Mouse (Mus musculus) right cerebral cortex, postnatal 10 days (tissue): ENCODE results near the gene Slpi.
"Not testable (repeated sequence)": the region's sequence is repeated elsewhere in the genome, so short reads cannot be mapped to it uniquely, and the experiment has no call there.

Source experiments
- DNase-seq, 2 experiments: peaks; one replicate each; pipeline ENCODE4 v3.0.0; 2021; ENCODE audit warnings: low spot score in 2 of 2

Slpi gene

GRCm38 (mm10) chr2:164377478-164378426 lies 11.1 kb downstream of the Slpi start:
- DNase-seq, result no peak

- DNase-seq, result no peak
Measured at GRCm38 (mm10) chr2:164373187-164373586, 15.7 kb downstream of the Slpi start.

- no peak for DNase-seq
Measured at GRCm38 (mm10) chr2:164372408-164373053, 16.4 kb downstream of the Slpi start.

- DNase-seq, result no peak
Measured at GRCm38 (mm10) chr2:164371371-164371770, 17.5 kb downstream of the Slpi start.

GRCm38 (mm10) chr2:164368620-164369105 lies 20.2 kb downstream of the Slpi start:
- DNase-seq, result no peak

- DNase-seq, result no peak
Measured at GRCm38 (mm10) chr2:164366947-164367346, 21.9 kb downstream of the Slpi start.

- no peak for DNase-seq
Measured at GRCm38 (mm10) chr2:164360974-164361657, 27.8 kb downstream of the Slpi start.

GRCm38 (mm10) chr2:164359668-164360067 lies 29.2 kb downstream of the Slpi start:
- no peak for DNase-seq

GRCm38 (mm10) chr2:164359031-164359430 lies 29.9 kb downstream of the Slpi start:
- no peak for DNase-seq

- DNase-seq, result no peak
Measured at GRCm38 (mm10) chr2:164358373-164358772, 30.5 kb downstream of the Slpi start.

- DNase-seq, result no peak
Measured at GRCm38 (mm10) chr2:164356177-164356967, 32.5 kb downstream of the Slpi start.

- DNase-seq, result no peak
Measured at GRCm38 (mm10) chr2:164353356-164353755, 35.5 kb downstream of the Slpi start.

GRCm38 (mm10) chr2:164352697-164353096 lies 36.2 kb downstream of the Slpi start:
- no peak for DNase-seq

GRCm38 (mm10) chr2:164348980-164349379 lies 39.9 kb downstream of the Slpi start:
- DNase-seq, result peak; percentile 32 to 52

- not testable (repeated sequence) for DNase-seq
Measured at GRCm38 (mm10) chr2:164347697-164348096, 41.2 kb downstream of the Slpi start.

GRCm38 (mm10) chr2:164343732-164344131 lies 45.2 kb downstream of the Slpi start:
- DNase-seq, result not testable (repeated sequence)

- DNase-seq, result not testable (repeated sequence)
Measured at GRCm38 (mm10) chr2:164332440-164332839, 56.5 kb downstream of the Slpi start, which contains the start of gene Svs5. Gene Svs5 (plus strand): TSS chr2:164332740.

- DNase-seq, result no peak
Measured at GRCm38 (mm10) chr2:164320983-164321382, 67.9 kb downstream of the Slpi start.

- not testable (repeated sequence) for DNase-seq
Measured at GRCm38 (mm10) chr2:164316451-164316850, 72.4 kb downstream of the Slpi start, which contains the start of gene Svs6. Gene Svs6 (plus strand): TSS chr2:164316751.

- DNase-seq, result not testable (repeated sequence)
Measured at GRCm38 (mm10) chr2:164315460-164315859, 73.4 kb downstream of the Slpi start.

GRCm38 (mm10) chr2:164312599-164312998 lies 76.3 kb downstream of the Slpi start:
- no peak for DNase-seq
